Mouse (Mus musculus) urinary bladder, postnatal 25 days (tissue): ENCODE measurements around the gene Edar.
"Not testable (repeated sequence)": the region's sequence is repeated elsewhere in the genome, so short reads cannot be mapped to it uniquely, and the experiment has no call there.

Experiments
- DNase-seq: peaks from one replicate; pipeline ENCODE4 v3.0.0; 2022; ENCODE audit warnings: low spot score

Gene Edar

GRCm38 (mm10) chr10:58675533-58675932 lies at the start of gene Edar:
TSS of gene Edar (minus strand) at chr10:58675654.
- peak; percentile 80 for DNase-seq

- not testable (repeated sequence) for DNase-seq
These were observed 42.7 kb upstream of the Edar start, which contains the start of gene Gm17542 for GRCm38 (mm10) chr10:58718110-58718509. TSS of gene Gm17542 (minus strand) at chr10:58718210.

- DNase-seq: no peak
These were observed 39.3 kb upstream of the Edar start for GRCm38 (mm10) chr10:58714789-58715148.

- DNase-seq: no peak
These were observed 38.7 kb upstream of the Edar start for GRCm38 (mm10) chr10:58713855-58714788.

GRCm38 (mm10) chr10:58713225-58713624 lies 37.8 kb upstream of the Edar start:
- no peak for DNase-seq

GRCm38 (mm10) chr10:58709021-58709420 lies 33.6 kb upstream of the Edar start:
- DNase-seq: no peak

- no peak for DNase-seq
These were observed 25.1 kb upstream of the Edar start for GRCm38 (mm10) chr10:58700578-58700977.

GRCm38 (mm10) chr10:58700160-58700559 lies 24.7 kb upstream of the Edar start:
- no peak for DNase-seq

- no peak for DNase-seq
These were observed 23.5 kb upstream of the Edar start for GRCm38 (mm10) chr10:58698955-58699354.

- DNase-seq: no peak
These were observed 15.6 kb upstream of the Edar start for GRCm38 (mm10) chr10:58691051-58691450.

GRCm38 (mm10) chr10:58679298-58679697 lies 3.8 kb upstream of the Edar start:
- DNase-seq: no peak

- peak; percentile 78 for DNase-seq
These were observed 2.0 kb downstream of the Edar start for GRCm38 (mm10) chr10:58673278-58674061.

GRCm38 (mm10) chr10:58672557-58673277 lies 2.7 kb downstream of the Edar start:
- DNase-seq: no peak

- DNase-seq: no peak
These were observed 11.6 kb downstream of the Edar start for GRCm38 (mm10) chr10:58663868-58664267.

GRCm38 (mm10) chr10:58663417-58663816 lies 12.0 kb downstream of the Edar start:
- DNase-seq: no peak

GRCm38 (mm10) chr10:58659268-58659986 lies 16.0 kb downstream of the Edar start:
- no peak for DNase-seq

GRCm38 (mm10) chr10:58657731-58658130 lies 17.7 kb downstream of the Edar start:
- no peak for DNase-seq

GRCm38 (mm10) chr10:58653679-58654078 lies 21.8 kb downstream of the Edar start:
- no peak for DNase-seq

GRCm38 (mm10) chr10:58652418-58653394 lies 22.7 kb downstream of the Edar start:
- no peak for DNase-seq

- no peak for DNase-seq
These were observed 23.4 kb downstream of the Edar start for GRCm38 (mm10) chr10:58652045-58652417.
